Mouse (Mus musculus): ENCODE results near the gene Radil. TPM values are rescaled to one million over a fixed set of nuclear protein-coding genes. Genes with fewer than 3 reads are reported as not detected.

Radil gene
- total RNA-seq, 2 experiments from 2014 or later = 19.5 to 20.4 TPM

GRCm38 (mm10) chr5:142564606-142565005 lies 13.7 kb upstream of the Radil start:
- no peak for TF ChIP-seq CTCF (IDR thresholded peaks at IDR 0.05)
- no peak for DNase-seq (ENCODE audit: extremely low spot score in 1 of 2, low spot score in 2 of 2)
- Histone ChIP-seq H3K4me3 (no peak overlapping the region), H3K27ac (no peak overlapping the region)
- intact Hi-C loops (cut with DNase I) = no loop called here

- Histone ChIP-seq H3K4me3 (no peak overlapping the region), H3K27ac (no peak overlapping the region)
- no peak for TF ChIP-seq CTCF (IDR thresholded peaks at IDR 0.05)
- intact Hi-C loops (cut with DNase I) = no loop called here
- no peak for DNase-seq (ENCODE audit: extremely low spot score in 1 of 2, low spot score in 2 of 2)
Observed at GRCm38 (mm10) chr5:142560261-142560660, 9.4 kb upstream of the Radil start.

GRCm38 (mm10) chr5:142557397-142558067 lies 6.6 kb upstream of the Radil start:
- peak; percentile 77 for TF ChIP-seq CTCF (IDR thresholded peaks at IDR 0.05)
- intact Hi-C loops (cut with DNase I) = loop anchor here (1.0 to 10.0 kb wide), 3 partner anchors 63 to 287 kb away; no protein-coding TSS in a partner anchor
- Histone ChIP-seq H3K4me3 (no peak overlapping the region), H3K27ac (no peak overlapping the region)
- peak; percentile 86 to 93 for DNase-seq (ENCODE audit: extremely low spot score in 1 of 2, low spot score in 2 of 2)

GRCm38 (mm10) chr5:142556721-142557120 lies 5.8 kb upstream of the Radil start:
- no peak for DNase-seq (ENCODE audit: extremely low spot score in 1 of 2, low spot score in 2 of 2)
- no peak for TF ChIP-seq CTCF (IDR thresholded peaks at IDR 0.05)
- intact Hi-C loops (cut with DNase I) = loop anchor here (1.0 to 10.0 kb wide), 2 partner anchors 64 to 288 kb away; no protein-coding TSS in a partner anchor
- Histone ChIP-seq H3K27ac (no peak overlapping the region), H3K4me3 (no peak overlapping the region)

GRCm38 (mm10) chr5:142555866-142556265 lies 5.0 kb upstream of the Radil start:
- no peak for TF ChIP-seq CTCF (IDR thresholded peaks at IDR 0.05)
- intact Hi-C loops (cut with DNase I) = loop anchor here (10.0 kb wide), 1 partner anchor 289 kb away; no protein-coding TSS in a partner anchor
- Histone ChIP-seq H3K4me3 (no peak overlapping the region), H3K27ac (no peak overlapping the region)
- no peak for DNase-seq (ENCODE audit: extremely low spot score in 1 of 2, low spot score in 2 of 2)

DNA sequence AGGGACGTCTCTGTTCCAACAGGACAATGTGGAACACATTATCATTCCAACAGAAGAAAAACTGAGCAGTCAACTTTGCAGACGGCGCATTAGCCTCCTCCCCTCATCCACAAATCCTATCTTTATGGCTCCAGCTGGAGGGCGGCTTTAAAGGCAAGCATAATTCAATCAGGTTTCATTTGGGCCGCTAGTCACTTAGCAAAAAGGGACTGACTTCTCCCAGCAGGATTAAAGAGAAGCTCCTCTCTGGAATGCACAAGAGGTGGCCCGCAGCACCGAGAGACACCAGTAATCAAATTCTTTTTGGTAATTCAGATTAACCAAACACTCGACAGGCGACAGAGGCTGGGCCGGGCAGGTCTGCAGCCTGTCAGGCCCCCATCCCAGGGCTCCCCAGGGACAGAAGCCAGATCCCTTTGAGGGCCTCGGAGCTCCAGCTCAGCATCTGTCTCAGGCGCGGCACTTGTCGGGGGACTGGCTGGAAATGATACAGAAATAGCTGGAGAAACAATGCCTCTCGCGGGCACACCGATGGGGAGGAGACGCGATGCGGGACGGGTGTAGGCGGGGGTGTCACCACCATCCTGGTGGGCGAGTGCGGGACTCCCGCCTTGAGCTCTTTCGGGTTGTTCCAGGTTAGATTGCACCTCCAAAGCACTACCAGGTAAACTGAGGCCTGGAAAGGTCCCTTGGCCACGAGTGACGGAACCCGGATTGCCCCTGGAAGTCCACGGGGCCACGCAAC lies 765 bp downstream of the Radil start:
- intact Hi-C loops (cut with DNase I) = loop anchor here (2.0 to 10.0 kb wide), 2 partner anchors 71 to 295 kb away; no protein-coding TSS in a partner anchor
- DNase-seq (ENCODE audit: extremely low spot score in 1 of 2, low spot score in 2 of 2) = peak in 1 of 2 experiments; percentile 57
- H3K27ac ChIP-seq = peak overlapping the region; percentile 86
- H3K4me3 ChIP-seq = peak overlapping the region; percentile 81
- no peak for TF ChIP-seq CTCF (IDR thresholded peaks at IDR 0.05)

GRCm38 (mm10) chr5:142549441-142549840 lies 1.5 kb downstream of the Radil start:
- DNase-seq (ENCODE audit: extremely low spot score in 1 of 2, low spot score in 2 of 2) = no peak
- Histone ChIP-seq H3K4me3 (peak overlapping the region; percentile 81; the same call in 1 of the 2 replicates), H3K27ac (no peak overlapping the region)
- TF ChIP-seq CTCF (IDR thresholded peaks at IDR 0.05) = no peak
- intact Hi-C loops (cut with DNase I) = no loop called here

DNA sequence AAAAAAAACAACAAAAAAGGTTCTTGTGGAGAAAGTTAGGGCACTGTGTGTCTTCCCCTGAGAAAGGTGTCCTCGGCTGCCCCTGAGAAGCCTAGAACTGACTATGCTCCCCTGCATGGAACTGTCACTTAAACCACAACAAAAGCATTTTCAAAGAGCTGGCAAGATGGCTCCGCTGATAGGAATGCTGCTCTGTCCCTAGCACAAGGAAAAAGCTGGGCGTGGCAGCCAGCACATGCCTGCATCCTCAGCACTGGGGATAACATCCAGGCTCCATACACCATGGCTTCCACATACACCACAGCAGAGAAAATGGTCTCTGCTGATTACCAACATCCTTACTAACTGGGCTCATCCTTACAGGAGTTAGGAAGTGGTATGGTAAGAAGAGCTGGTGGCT lies 3.8 kb downstream of the Radil start:
- no peak overlapping the region for H3K27ac ChIP-seq
- DNase-seq (ENCODE audit: extremely low spot score in 1 of 2, low spot score in 2 of 2) = no peak
- intact Hi-C loops (cut with DNase I) = no loop called here
- no peak overlapping the region for H3K4me3 ChIP-seq
- no peak for TF ChIP-seq CTCF (IDR thresholded peaks at IDR 0.05)

DNA sequence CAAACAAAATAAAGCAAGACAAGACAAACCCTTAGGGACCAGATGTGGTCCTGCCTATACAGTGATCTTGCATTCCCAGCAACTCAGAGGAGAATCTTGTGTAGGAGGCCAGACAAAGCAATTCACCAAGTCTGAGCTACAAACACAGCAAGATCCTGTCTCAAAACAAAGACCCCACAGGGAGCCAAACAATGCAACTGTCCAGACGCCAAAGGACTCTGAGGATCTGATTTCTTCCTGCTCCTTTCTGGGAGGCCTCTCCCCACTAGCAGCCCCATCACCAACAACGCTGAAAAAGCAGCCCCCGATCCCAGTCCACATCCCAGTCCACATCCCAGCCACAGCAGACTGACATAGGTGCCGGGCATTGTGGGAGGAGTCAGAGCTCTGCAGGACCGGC lies 4.6 kb downstream of the Radil start:
- Histone ChIP-seq H3K27ac (no peak overlapping the region), H3K4me3 (no peak overlapping the region)
- intact Hi-C loops (cut with DNase I) = no loop called here
- no peak for DNase-seq (ENCODE audit: extremely low spot score in 1 of 2, low spot score in 2 of 2)
- no peak for TF ChIP-seq CTCF (IDR thresholded peaks at IDR 0.05)

DNA sequence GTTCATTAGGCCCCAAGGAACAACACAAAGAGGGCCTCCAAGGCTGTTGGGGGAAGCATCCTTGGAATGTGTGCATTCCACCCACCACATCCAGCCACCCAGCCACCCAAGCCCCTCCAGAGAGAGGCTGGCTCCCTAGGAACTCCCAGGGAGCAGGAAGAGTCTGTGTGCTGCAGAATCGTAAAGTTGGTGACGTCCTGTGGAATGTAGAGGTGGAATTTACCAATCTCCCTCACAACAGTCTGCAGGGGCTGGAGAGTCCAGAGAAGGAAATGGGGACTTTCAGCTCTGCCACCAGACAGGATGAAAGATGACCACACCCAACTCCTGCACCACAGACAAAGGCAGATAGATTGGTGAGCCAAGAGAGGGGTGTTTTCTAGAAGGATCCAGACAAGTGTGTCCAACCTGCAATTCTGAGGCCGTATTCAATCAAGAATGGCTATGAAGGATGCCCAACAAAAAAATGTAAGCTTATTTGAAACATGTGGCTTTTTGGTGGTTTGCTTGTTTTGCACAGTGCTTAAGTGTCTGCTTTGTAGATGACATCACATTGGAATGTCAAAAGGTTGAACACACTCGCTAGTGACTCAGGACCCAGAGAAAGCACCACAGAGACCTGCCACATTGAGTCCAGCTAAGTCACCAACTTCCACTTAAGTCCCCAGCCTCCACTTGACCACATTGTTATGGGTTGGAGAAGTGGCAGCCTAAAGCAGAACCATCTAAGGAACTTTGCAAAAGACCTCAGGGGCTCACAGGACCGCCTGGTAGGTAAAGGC lies 5.7 kb downstream of the Radil start:
- TF ChIP-seq CTCF (IDR thresholded peaks at IDR 0.05) = no peak
- no peak overlapping the region for H3K4me3 ChIP-seq
- intact Hi-C loops (cut with DNase I) = no loop called here
- DNase-seq (ENCODE audit: extremely low spot score in 1 of 2, low spot score in 2 of 2) = no peak
- no peak overlapping the region for H3K27ac ChIP-seq

DNA sequence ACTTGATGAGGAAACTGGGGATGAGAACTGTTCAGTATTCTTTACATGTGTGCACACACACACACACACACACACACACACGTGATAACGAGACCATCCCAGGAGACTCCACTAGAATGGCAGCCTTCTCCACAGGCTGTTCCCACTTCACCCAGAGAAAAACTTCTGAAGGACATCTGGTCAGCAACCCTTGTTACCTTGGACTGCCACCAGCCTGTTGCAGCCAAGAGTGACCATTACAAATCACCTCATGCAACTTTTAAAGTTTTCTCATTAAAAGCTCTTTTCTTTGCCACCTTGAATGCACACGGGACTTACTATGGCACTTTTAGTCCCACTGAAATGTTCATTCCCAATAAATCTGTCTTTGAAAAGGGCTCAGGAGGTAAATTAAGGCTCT lies 13.6 kb downstream of the Radil start:
- TF ChIP-seq CTCF (IDR thresholded peaks at IDR 0.05) = no peak
- Histone ChIP-seq H3K27ac (no peak overlapping the region), H3K4me3 (no peak overlapping the region)
- DNase-seq (ENCODE audit: extremely low spot score in 1 of 2, low spot score in 2 of 2) = no peak
- intact Hi-C loops (cut with DNase I) = no loop called here

- no peak for DNase-seq (ENCODE audit: extremely low spot score in 1 of 2, low spot score in 2 of 2)
- Histone ChIP-seq H3K4me3 (no peak overlapping the region), H3K27ac (no peak overlapping the region)
- no peak for TF ChIP-seq CTCF (IDR thresholded peaks at IDR 0.05)
- intact Hi-C loops (cut with DNase I) = no loop called here
Observed at GRCm38 (mm10) chr5:142535388-142535787, 15.5 kb downstream of the Radil start.

All from left cerebral cortex, adult 2 months (tissue).